Mouse (Mus musculus) heart, embryonic 13.5 days (tissue): ENCODE measurements around the gene Gm20458. TPM values are rescaled to one million over a fixed set of nuclear protein-coding genes. Genes with fewer than 3 reads are reported as not detected.

Experiments
- ATAC-seq: fragments of 200-750 bp; cut with Nextera tagmentation; 2 replicates; pipeline ENCODE4 v1.8.0; 2017; ENCODE audit warnings: moderate TSS enrichment; ENCODE audit not compliant: insufficient number of reproducible peaks, low FRiP score, low TSS enrichment; ENCODE audit errors: extremely low read depth
- H3K27ac ChIP-seq: fragments of 300-500 bp; sonication (generic); replicated peaks from 2 replicates; pipeline ENCODE4 v1.5.1; 2015; ENCODE audit warnings: moderate library complexity, mild to moderate bottlenecking, inconsistent platforms
- H3K27me3 ChIP-seq: fragments of 300-500 bp; sonication (generic); replicated peaks from 2 replicates; pipeline ENCODE4 v1.6.1; 2015; ENCODE audit warnings: mild to moderate bottlenecking, inconsistent platforms
- H3K36me3 ChIP-seq: fragments of 300-500 bp; sonication (generic); 2 replicates; pipeline ENCODE4 v1.6.1; 2015; ENCODE audit warnings: mild to moderate bottlenecking, inconsistent platforms
- H3K4me1 ChIP-seq: fragments of 300-500 bp; sonication (generic); 2 replicates; pipeline ENCODE4 v1.6.1; 2015; ENCODE audit warnings: inconsistent platforms
- H3K4me2 ChIP-seq: fragments of 300-500 bp; sonication (generic); 2 replicates; pipeline ENCODE4 v1.6.1; 2015; ENCODE audit warnings: inconsistent platforms, mild to moderate bottlenecking, moderate library complexity
- H3K4me3 ChIP-seq: fragments of 300-500 bp; sonication (generic); 2 replicates; pipeline ENCODE4 v1.5.1; 2015; ENCODE audit warnings: moderate library complexity, mild to moderate bottlenecking, inconsistent platforms
- H3K9ac ChIP-seq: fragments of 300-500 bp; sonication (generic); 2 replicates; pipeline ENCODE4 v1.6.1; 2015; ENCODE audit warnings: inconsistent platforms, mild to moderate bottlenecking, moderate library complexity
- H3K9me3 ChIP-seq: fragments of 300-500 bp; sonication (generic); 2 replicates; pipeline ENCODE4 v1.6.1; 2016; ENCODE audit warnings: inconsistent platforms
- WGBS: fragments of 180-500 bp; shearing (Covaris S2); methylation state at CpG from one replicate; pipeline ENCODE4 v1.1.7; 2015; ENCODE audit warnings: mixed read lengths; 5-methylcytosine and 5-hydroxymethylcytosine counted together
- polyA plus RNA-seq: library from polyadenylated mRNA; unstranded; fragments of >200 nt; fragmentation: Nextera tagmentation; extraction: Ambion mirVana; gene quantifications from 2 replicates; pipeline ENCODE4 v1.2.1, GENCODE M21; 2015

Gm20458 gene
- polyA plus RNA-seq, 1 experiment from 2014 or later = 11.7 TPM

GRCm38 (mm10) chr2:164453887-164454500 is 6.8 kb upstream of the Gm20458 start:
- H3K4me1 ChIP-seq = peaks cover 73% of the 10 kb centered on the region
- ATAC-seq = no peak
- no peak overlapping the region for H3K4me2 ChIP-seq
- WGBS = 62% methylated on average over 7 of the region's 7 CpGs
- no peak overlapping the region for H3K27ac ChIP-seq
- H3K36me3 ChIP-seq = no peaks in the 10 kb centered on the region
- no peaks in the 10 kb centered on the region for H3K9me3 ChIP-seq
- no peaks in the 10 kb centered on the region for H3K27me3 ChIP-seq
- H3K4me3 ChIP-seq = no peak overlapping the region
- no peak overlapping the region for H3K9ac ChIP-seq

- WGBS = 44% methylated on average over 10 of the region's 10 CpGs
- H3K4me2 ChIP-seq = no peak overlapping the region; the same call in 1 of the 2 replicates
These were observed 5.9 kb upstream of the Gm20458 start for GRCm38 (mm10) chr2:164454846-164455245.

GRCm38 (mm10) chr2:164455421-164456190 is 5.2 kb upstream of the Gm20458 start:
- no peak for ATAC-seq
- Histone ChIP-seq H3K9ac (no peak overlapping the region), H3K27ac (no peak overlapping the region), H3K4me3 (no peak overlapping the region), H3K36me3 (no peaks in the 10 kb centered on the region), H3K4me2 (no peak overlapping the region), H3K4me1 (peaks cover 62% of the 10 kb centered on the region), H3K9me3 (no peaks in the 10 kb centered on the region), H3K27me3 (no peaks in the 10 kb centered on the region)
- 58% methylated on average over 6 of the region's 6 CpGs for WGBS

More at GRCm38 (mm10) chr2:164454846-164455245, 5.9 kb upstream of the Gm20458 start:
- ATAC-seq = no peak
- Histone ChIP-seq H3K4me3 (no peak overlapping the region), H3K9me3 (no peaks in the 10 kb centered on the region), H3K27me3 (no peaks in the 10 kb centered on the region), H3K4me1 (peaks cover 64% of the 10 kb centered on the region), H3K36me3 (no peaks in the 10 kb centered on the region), H3K9ac (no peak overlapping the region), H3K27ac (0 out of 2 replicates have a peak overlapping the region, but pooled peaks have one; percentile 37)

- H3K9ac ChIP-seq = peak overlapping the region; percentile 67
- ATAC-seq = no peak
- peaks cover 58% of the 10 kb centered on the region for H3K4me1 ChIP-seq
- 88% methylated on average over 1 of the region's 1 CpGs for WGBS
- peak overlapping the region; percentile 24; the same call in 1 of the 2 replicates for H3K27ac ChIP-seq
- H3K4me3 ChIP-seq = no peak overlapping the region; the same call in 1 of the 2 replicates
- no peaks in the 10 kb centered on the region for H3K27me3 ChIP-seq
- no peaks in the 10 kb centered on the region for H3K9me3 ChIP-seq
- H3K4me2 ChIP-seq = peak overlapping the region; percentile 55; the same call in 1 of the 2 replicates
- H3K36me3 ChIP-seq = no peaks in the 10 kb centered on the region
These were observed 4.4 kb upstream of the Gm20458 start for GRCm38 (mm10) chr2:164456413-164456812.

GRCm38 (mm10) chr2:164456864-164457300 is 3.9 kb upstream of the Gm20458 start, which contains the start of gene Sys1:
Sys1 (plus strand) TSS chr2:164456964.
- Histone ChIP-seq H3K27ac (peak within 1 kb of the TSS; percentile 24; the same call in 1 of the 2 replicates), H3K4me2 (peak within 1 kb of the TSS; percentile 55), H3K9me3 (no peaks in the 10 kb centered on the region), H3K27me3 (no peaks in the 10 kb centered on the region), H3K4me3 (peak within 1 kb of the TSS; percentile 25), H3K9ac (peak within 1 kb of the TSS; percentile 67), H3K36me3 (no peaks in the 10 kb centered on the region), H3K4me1 (peaks cover 58% of the 10 kb centered on the region)
- 4% methylated on average over 7 of the region's 7 CpGs for WGBS
- no peak for ATAC-seq

- H3K4me3 ChIP-seq = no peak overlapping the region
- no peak for ATAC-seq
- no peaks in the 10 kb centered on the region for H3K9me3 ChIP-seq
- no peak overlapping the region for H3K9ac ChIP-seq
- 56% methylated on average over 7 of the region's 7 CpGs for WGBS
- no peaks in the 10 kb centered on the region for H3K27me3 ChIP-seq
- H3K36me3 ChIP-seq = peaks cover 2% of the 10 kb centered on the region
- H3K4me2 ChIP-seq = no peak overlapping the region
- H3K27ac ChIP-seq = no peak overlapping the region
- peaks cover 54% of the 10 kb centered on the region for H3K4me1 ChIP-seq
These were observed 2.8 kb upstream of the Gm20458 start for GRCm38 (mm10) chr2:164457942-164458341.

- no peak overlapping the region for H3K27ac ChIP-seq
These were observed 2.2 kb upstream of the Gm20458 start for GRCm38 (mm10) chr2:164458535-164458934.

GRCm38 (mm10) chr2:164465161-164465560 is 4.4 kb downstream of the Gm20458 start:
- Histone ChIP-seq H3K4me1 (peaks cover 12% of the 10 kb centered on the region), H3K27ac (no peak overlapping the region), H3K4me3 (no peak overlapping the region), H3K36me3 (peaks cover 48% of the 10 kb centered on the region), H3K9me3 (no peaks in the 10 kb centered on the region), H3K9ac (no peak overlapping the region), H3K4me2 (no peak overlapping the region), H3K27me3 (no peaks in the 10 kb centered on the region)
- ATAC-seq = no peak

More at GRCm38 (mm10) chr2:164458535-164458934, 2.2 kb upstream of the Gm20458 start:
- peaks cover 8% of the 10 kb centered on the region for H3K36me3 ChIP-seq
- H3K4me3 ChIP-seq = no peak overlapping the region
- no peaks in the 10 kb centered on the region for H3K27me3 ChIP-seq
- no peaks in the 10 kb centered on the region for H3K9me3 ChIP-seq
- peaks cover 48% of the 10 kb centered on the region for H3K4me1 ChIP-seq
- H3K9ac ChIP-seq = no peak overlapping the region
- ATAC-seq = no peak
- no peak overlapping the region for H3K4me2 ChIP-seq
- 83% methylated on average over 8 of the region's 8 CpGs for WGBS

- no peak overlapping the region for H3K9ac ChIP-seq
- H3K27ac ChIP-seq = no peak overlapping the region
- H3K27me3 ChIP-seq = no peaks in the 10 kb centered on the region
- H3K36me3 ChIP-seq = peaks cover 48% of the 10 kb centered on the region
- no peak for ATAC-seq
- H3K4me2 ChIP-seq = no peak overlapping the region
- no peak overlapping the region for H3K4me3 ChIP-seq
- H3K9me3 ChIP-seq = no peaks in the 10 kb centered on the region
- H3K4me1 ChIP-seq = peaks cover 8% of the 10 kb centered on the region
- 59% methylated on average over 5 of the region's 5 CpGs for WGBS
These were observed 6.0 kb downstream of the Gm20458 start for GRCm38 (mm10) chr2:164466787-164467186.

- Histone ChIP-seq H3K9me3 (no peaks in the 10 kb centered on the region), H3K9ac (no peak overlapping the region), H3K4me2 (no peak overlapping the region), H3K27ac (no peak overlapping the region), H3K36me3 (peaks cover 33% of the 10 kb centered on the region), H3K4me1 (no peaks in the 10 kb centered on the region), H3K27me3 (no peaks in the 10 kb centered on the region), H3K4me3 (no peak overlapping the region)
- 27% methylated on average over 10 of the region's 10 CpGs for WGBS
- ATAC-seq = no peak
These were observed 9.5 kb downstream of the Gm20458 start for GRCm38 (mm10) chr2:164470254-164470653.

- Histone ChIP-seq H3K4me1 (no peaks in the 10 kb centered on the region), H3K27me3 (no peaks in the 10 kb centered on the region), H3K4me2 (no peak within 1 kb of the TSS), H3K9ac (no peak within 1 kb of the TSS), H3K36me3 (peaks cover 17% of the 10 kb centered on the region), H3K27ac (no peak within 1 kb of the TSS), H3K9me3 (no peaks in the 10 kb centered on the region), H3K4me3 (no peak within 1 kb of the TSS)
- WGBS = 73% methylated on average over 6 of the region's 6 CpGs
- no peak for ATAC-seq
These were observed 12.9 kb downstream of the Gm20458 start, which contains the start of gene Trp53tg5 for GRCm38 (mm10) chr2:164473624-164474023. Trp53tg5 (minus strand) TSS chr2:164473724.
